Mouse (Mus musculus) adipocyte (in vitro differentiated cells): Measurements from ENCODE around the gene 7530416G11Rik.
A peak's percentile ranks its signal among the peaks of the same experiment; 100 is the strongest.

Experiments used
- DNase-seq: peaks from one replicate; pipeline ENCODE4 v3.0.0-alpha.2; 2016; ENCODE audit warnings: low spot score

The 7530416G11Rik gene

DNA sequence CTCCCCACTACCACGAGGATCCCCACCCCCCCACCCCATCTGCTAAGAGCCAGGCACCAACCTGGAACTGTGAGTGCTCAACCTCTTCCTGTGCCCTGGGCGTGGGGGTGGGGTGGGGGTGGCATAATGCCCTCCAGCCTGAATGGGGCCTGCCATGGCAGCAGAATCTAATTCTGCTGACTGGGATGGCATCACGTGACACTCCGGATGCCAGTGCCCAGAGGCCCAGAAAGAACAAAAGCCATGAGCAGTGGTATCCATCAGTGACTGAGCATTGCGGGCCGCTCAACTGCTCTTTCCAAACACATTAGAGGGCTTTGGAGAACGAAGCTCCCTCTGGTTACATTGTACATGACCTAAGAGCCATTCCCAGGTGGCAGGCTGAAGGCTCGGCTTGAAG lies at the start of gene 7530416G11Rik:
Gene 7530416G11Rik (minus strand): TSS at position 101 of the 400 bp plus-strand sequence.
- DNase-seq, result no peak

DNA sequence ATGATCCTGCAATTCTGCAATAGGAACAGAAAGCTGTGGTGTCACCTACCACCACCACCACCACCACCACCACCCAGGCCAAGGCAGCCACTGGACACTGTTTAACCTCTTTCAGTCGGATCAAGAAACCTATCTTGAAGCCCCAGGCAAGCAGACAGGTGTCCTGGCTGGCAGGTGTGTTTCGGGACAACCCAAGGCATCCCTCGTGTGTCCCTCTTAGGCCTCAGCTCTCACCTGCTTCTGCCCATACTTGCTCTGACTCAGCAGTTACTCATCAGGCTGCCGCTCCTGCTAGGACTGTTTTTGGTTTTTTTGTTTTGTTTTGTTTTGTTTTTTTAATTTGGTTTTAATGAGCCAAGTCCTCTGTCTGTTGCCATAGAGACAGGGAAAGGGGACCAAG lies 43.5 kb upstream of the 7530416G11Rik start:
- DNase-seq, result no peak

DNA sequence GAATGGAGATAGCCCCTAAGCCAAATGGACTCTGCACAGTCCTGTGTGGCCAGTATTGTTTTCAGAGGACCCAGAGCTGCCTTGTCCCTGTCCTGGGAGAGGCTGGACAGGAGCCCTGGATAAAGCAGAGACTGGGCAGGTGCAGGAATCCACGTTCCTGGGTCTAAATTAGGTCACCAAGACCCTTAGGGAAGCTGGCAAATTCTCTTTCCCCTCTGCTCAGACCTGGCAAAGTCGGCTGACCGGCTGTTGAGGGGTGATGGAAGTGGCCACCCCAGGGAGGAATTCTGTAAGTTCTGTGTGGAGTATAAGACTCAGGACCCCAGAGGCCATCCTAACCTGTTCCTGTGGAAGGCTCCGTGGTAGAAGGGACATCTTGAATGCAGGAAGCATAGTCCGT lies 42.3 kb upstream of the 7530416G11Rik start:
- DNase-seq, result no peak

DNA sequence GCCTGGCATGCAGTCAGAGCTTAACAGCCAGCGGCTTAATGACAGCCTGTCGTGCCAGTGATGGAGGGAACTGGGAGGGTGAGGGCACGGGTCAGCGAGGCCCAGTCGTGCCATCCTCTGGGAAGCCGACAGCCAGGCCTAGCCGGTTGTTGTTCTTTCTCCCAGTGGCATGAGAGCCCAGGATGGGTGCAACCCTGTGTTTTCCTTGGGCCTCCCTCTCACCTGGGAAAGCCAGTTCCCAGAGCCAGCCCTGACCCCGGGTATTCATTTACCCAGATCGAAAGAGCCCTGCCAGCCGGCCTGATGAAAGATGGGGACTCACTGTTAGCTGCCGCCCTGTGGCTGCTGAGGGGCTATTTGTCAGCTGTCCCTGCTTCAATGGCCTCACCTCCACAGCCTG lies 35.1 kb upstream of the 7530416G11Rik start:
- DNase-seq, result no peak

DNA sequence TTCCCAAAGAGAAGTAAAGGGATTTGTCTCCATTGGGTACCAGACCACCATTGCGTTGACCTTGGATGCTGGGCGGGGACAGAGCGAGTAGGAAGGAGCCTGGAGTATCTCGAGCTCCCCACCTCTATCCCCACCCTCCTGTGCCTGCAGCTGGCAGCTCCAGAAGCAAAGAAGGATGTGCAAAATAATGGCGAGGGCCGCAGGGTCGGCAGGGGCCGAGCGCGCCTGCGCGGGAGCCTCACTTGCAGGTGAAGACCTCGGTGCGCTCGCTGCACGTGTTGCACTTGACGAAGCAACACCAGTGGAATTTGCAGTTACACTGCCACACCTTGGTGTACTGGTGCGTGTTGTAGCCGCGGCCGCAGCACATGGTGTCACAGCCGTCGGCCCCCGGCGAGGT lies 34.1 kb upstream of the 7530416G11Rik start:
- no peak for DNase-seq

DNA sequence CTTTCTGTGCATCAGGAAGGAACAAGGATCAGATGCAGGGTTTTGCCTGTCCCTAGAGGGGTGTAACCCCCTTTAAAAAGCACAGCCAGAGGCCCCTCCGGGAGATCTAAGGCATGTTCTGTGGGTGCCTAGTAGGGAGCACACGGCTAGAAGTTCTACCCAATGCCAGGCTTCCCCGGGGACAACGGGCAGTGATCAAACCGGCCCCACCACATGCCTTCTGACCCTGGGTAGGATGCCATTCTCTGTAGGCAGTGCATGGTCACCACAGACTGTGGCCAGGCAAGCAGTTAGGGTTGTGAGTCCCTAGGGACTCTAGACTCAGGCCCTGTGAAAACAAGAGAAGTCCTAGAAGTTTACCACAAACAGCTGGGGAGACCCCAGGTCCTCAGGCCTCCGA lies 31.6 kb upstream of the 7530416G11Rik start:
- DNase-seq, result no peak

GRCm38 (mm10) chr15:85534215-85534614 lies 31.2 kb upstream of the 7530416G11Rik start:
- no peak for DNase-seq

DNA sequence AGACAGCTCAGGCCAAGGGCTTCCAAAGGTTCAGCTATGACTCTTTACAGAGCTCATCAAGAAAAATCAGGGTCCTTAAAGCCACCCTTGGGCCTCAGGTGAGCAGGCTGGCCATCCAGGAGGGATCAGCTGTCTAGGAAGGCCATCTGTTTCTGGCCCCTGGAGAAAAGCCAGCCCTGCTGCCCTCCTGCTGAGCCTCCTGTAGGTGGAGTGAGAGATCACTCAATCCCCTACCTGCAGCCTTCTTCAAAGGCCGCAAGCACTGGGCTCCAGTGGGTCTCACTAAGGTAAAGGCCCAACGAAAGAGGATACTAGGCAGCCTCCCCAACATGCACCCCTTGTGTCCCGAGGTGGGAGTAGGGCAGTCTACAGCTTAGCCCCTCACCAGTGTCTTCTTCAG lies 29.0 kb upstream of the 7530416G11Rik start:
- no peak for DNase-seq

- DNase-seq, result no peak
These were observed 26.9 kb upstream of the 7530416G11Rik start for GRCm38 (mm10) chr15:85529911-85530310.

DNA sequence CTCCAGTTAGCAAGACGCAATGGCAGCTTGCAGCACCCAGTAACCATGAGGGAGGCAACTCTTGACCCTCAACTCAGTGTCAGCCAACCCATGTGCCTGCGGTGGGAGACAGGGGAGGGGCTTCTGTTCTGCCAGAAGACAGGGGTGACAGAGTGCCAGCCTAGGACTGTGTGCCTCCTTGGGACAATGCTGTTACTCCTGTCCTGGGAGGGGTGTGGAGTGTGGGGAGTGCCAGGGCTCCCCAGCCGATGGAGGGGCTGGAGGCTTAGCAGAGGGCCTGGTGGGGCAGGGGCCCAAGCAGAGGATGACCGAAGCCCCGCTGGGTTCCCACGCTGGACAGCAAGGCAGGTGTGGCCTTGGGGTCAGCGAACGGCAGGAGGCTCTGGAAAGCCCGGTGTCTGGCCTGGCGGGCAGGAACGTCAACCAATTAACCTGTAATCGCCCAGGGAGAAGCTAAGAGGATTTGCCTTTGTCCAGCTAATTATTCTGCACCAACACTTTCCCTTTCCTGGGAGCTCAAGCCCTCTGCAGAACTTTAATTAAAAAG lies 21.4 kb upstream of the 7530416G11Rik start:
- no peak for DNase-seq

- peak; percentile 46 for DNase-seq
These were observed 20.4 kb upstream of the 7530416G11Rik start for GRCm38 (mm10) chr15:85523173-85523991.

DNA sequence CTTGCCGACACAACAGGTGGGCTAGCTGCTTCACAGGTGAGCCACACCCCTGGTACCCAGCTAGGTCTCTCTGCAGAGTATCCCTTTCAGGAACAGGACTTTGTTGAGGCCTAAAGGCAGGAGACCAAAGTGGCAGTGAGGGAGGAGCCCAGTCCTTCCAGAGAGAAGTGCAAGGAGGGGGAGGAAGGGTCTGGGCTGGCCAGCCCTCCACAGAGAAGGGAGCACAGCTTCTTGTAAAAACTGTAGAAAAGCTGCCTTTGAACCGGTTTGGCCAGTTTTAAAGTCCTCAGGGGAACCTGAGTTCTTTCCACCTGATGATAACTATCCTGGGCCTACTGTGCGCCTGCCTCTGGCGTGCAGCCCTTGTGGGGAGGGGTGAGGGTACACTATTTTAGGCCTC lies 16.4 kb upstream of the 7530416G11Rik start:
- no peak for DNase-seq

- DNase-seq, result no peak
These were observed 4.5 kb upstream of the 7530416G11Rik start for GRCm38 (mm10) chr15:85507370-85508014.

GRCm38 (mm10) chr15:85506680-85507079 lies 3.7 kb upstream of the 7530416G11Rik start:
- no peak for DNase-seq

DNA sequence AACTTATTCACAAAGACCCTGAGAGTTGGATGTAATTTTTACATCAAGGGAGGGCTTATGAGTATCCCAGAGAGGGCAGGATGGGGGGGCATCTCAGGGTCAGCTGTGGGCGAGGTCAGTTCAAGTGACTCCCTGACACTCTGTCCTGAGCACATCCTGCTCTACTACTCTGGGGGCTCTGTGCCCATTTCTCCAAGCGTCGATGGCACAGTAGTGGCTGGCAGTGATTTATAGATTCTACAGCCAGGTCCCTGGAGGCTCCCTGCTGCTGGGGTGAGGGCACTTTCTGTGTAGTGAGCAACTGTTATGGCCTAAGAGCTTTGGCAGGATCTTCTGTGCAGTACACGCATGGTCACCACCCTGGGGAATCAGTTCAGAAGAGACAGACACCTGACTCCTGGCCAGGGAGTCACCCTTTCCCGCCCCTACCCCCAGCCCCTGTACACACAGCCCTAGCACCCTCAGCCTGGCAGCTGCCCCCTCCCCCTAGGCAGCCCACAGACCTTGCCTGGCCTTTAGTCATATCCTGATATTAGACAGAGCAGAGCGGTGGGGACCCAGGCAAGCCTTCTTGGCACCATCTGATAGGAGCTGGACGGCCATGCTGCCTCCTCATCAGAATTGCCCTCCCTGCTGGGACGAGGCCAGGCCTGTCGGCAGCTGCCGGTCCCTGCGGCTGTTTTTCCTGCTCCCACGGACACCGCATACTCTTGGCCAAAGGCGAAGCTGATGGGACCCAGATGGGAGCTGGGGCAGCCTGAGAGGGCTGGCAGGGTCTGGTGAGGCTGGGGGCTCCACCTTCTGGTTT lies 2.3 kb upstream of the 7530416G11Rik start:
- peak; percentile 59 for DNase-seq

GRCm38 (mm10) chr15:85500267-85500666 lies 2.8 kb downstream of the 7530416G11Rik start:
- no peak for DNase-seq

- no peak for DNase-seq
These were observed 5.0 kb downstream of the 7530416G11Rik start for GRCm38 (mm10) chr15:85497981-85498475.

- no peak for DNase-seq
These were observed 5.5 kb downstream of the 7530416G11Rik start for GRCm38 (mm10) chr15:85497548-85497947.

- no peak for DNase-seq
These were observed 8.8 kb downstream of the 7530416G11Rik start for GRCm38 (mm10) chr15:85494163-85494621.

DNA sequence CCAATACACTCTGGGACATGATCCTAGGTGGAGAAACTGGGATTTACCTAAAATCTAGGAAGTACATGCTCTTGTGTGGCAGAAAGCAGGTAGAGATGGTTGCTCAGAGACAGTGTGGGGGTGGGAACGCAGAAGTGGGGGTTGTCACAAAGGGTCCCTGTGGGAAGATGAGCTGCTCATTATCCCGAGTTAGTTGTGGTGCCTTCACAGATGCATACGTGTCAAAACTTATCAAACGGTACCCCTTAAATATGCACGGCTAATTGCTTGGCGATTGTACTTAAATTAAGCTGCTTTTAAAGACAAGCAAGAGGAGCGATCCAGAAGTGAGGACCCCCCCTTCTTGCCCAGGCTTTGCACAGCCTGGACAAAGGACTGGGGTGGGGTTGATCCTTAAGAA lies 13.3 kb downstream of the 7530416G11Rik start:
- DNase-seq, result no peak

- no peak for DNase-seq
These were observed 14.1 kb downstream of the 7530416G11Rik start for GRCm38 (mm10) chr15:85488900-85489299.

DNA sequence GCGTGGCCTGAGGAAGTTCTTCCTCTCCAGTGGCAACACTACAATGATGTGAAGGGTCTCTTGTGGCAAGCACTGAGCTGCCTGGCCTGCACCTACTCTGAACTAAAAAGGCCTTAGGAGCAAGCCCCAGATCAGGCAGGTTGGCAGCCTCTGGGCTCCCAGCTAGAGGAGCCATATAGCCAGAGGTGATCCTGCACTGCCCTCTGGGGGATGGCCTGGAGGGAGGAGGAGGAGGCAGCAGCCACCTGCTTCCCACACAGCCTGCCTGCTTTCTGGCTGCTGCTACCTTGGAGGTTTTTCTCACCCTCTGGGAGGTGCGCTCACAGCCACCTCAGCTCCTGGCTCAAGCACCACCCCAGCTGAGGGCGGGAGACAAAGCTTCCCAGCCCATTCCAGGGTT lies 22.4 kb downstream of the 7530416G11Rik start:
- peak; percentile 6 for DNase-seq
